Mouse (Mus musculus) liver, embryonic 15.5 days (tissue): Measurements from ENCODE around the gene Atp10b. TPM values are rescaled to one million over a fixed set of nuclear protein-coding genes. Genes with fewer than 3 reads are reported as not detected.

Source experiments
- ATAC-seq: fragments of 200-750 bp; cut with Nextera tagmentation; 2 replicates; pipeline ENCODE4 v1.8.0; 2017; ENCODE audit warnings: moderate number of reproducible peaks, mild to moderate bottlenecking, moderate library complexity; ENCODE audit not compliant: insufficient read depth
- H3K27ac ChIP-seq: fragments of 300-500 bp; sonication (generic); replicated peaks from 2 replicates; pipeline ENCODE4 v1.5.1; 2015; ENCODE audit warnings: mild to moderate bottlenecking, inconsistent platforms
- H3K27me3 ChIP-seq: fragments of 300-500 bp; sonication (generic); 2 replicates; pipeline ENCODE4 v1.6.1; 2015; ENCODE audit warnings: mild to moderate bottlenecking, inconsistent platforms
- H3K36me3 ChIP-seq: fragments of 300-500 bp; sonication (generic); replicated peaks from 2 replicates; pipeline ENCODE4 v1.6.1; 2015; ENCODE audit warnings: moderate library complexity, mild to moderate bottlenecking, inconsistent platforms
- H3K4me1 ChIP-seq: fragments of 300-500 bp; sonication (generic); replicated peaks from 2 replicates; pipeline ENCODE4 v1.6.1; 2015; ENCODE audit warnings: inconsistent platforms
- H3K4me2 ChIP-seq: fragments of 300-500 bp; sonication (generic); 2 replicates; pipeline ENCODE4 v1.6.1; 2015; ENCODE audit warnings: moderate library complexity, mild to moderate bottlenecking, inconsistent platforms
- H3K4me3 ChIP-seq: fragments of 300-500 bp; sonication (generic); replicated peaks from 2 replicates; pipeline ENCODE4 v1.5.1; 2015; ENCODE audit warnings: mild to moderate bottlenecking, inconsistent platforms
- H3K9ac ChIP-seq: fragments of 300-500 bp; sonication (generic); 2 replicates; pipeline ENCODE4 v1.6.1; 2015; ENCODE audit warnings: moderate library complexity, mild to moderate bottlenecking, inconsistent platforms
- H3K9me3 ChIP-seq: fragments of 300-500 bp; sonication (generic); replicated peaks from 2 replicates; pipeline ENCODE4 v1.6.1; 2016; ENCODE audit warnings: inconsistent platforms
- WGBS: fragments of 180-500 bp; shearing (Covaris S2); methylation state at CpG from one replicate; pipeline ENCODE4 v1.1.7; 2015; ENCODE audit warnings: mixed read lengths; ENCODE audit not compliant: insufficient replicate concordance; 5-methylcytosine and 5-hydroxymethylcytosine counted together
- polyA plus RNA-seq: library from polyadenylated mRNA; unstranded; fragments of >200 nt; fragmentation: Nextera tagmentation; extraction: Ambion mirVana; gene quantifications from 2 replicates; pipeline ENCODE4 v1.2.1, GENCODE M21; 2015

Gene Atp10b
- polyA plus RNA-seq, 1 experiment from 2014 or later, result 0.02 TPM

DNA sequence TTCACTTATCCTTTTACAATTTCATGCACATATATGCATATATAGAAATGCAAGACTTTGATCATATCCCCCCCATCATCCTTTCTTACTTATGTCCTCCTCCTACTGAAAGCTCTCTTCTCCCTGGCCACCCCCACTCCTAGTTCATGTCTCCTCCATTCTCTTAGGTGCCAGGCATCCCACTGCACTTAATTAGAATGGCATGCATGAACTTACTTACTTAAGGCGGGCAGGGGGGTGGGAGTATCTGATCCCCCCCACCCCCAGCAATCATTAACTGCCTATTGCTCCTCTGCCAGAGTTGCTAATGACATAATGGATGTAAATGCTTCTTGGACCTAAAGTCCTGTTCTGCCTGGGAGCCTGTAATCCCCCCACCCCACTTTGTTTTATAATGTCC lies 9.1 kb downstream of the Atp10b start:
- Histone ChIP-seq H3K9me3 (no peaks in the 10 kb centered on the region), H3K4me2 (no peak overlapping the region), H3K9ac (no peak overlapping the region), H3K27me3 (no peaks in the 10 kb centered on the region), H3K4me3 (no peak overlapping the region), H3K27ac (no peak overlapping the region), H3K4me1 (no peaks in the 10 kb centered on the region), H3K36me3 (no peaks in the 10 kb centered on the region)
- ATAC-seq, result no peak
- 58% methylated on average over 1 of the region's 1 CpGs for WGBS

- Histone ChIP-seq H3K4me2 (no peak overlapping the region), H3K9ac (no peak overlapping the region), H3K27me3 (no peaks in the 10 kb centered on the region), H3K4me3 (no peak overlapping the region), H3K27ac (no peak overlapping the region), H3K36me3 (no peaks in the 10 kb centered on the region), H3K9me3 (no peaks in the 10 kb centered on the region), H3K4me1 (no peaks in the 10 kb centered on the region)
- 59% methylated on average over 9 of the region's 9 CpGs for WGBS
- no peak for ATAC-seq
These were observed 10.7 kb downstream of the Atp10b start for GRCm38 (mm10) chr11:43160188-43160942.

GRCm38 (mm10) chr11:43170601-43171000 lies 20.9 kb downstream of the Atp10b start:
- no peak for ATAC-seq
- no peak overlapping the region for H3K4me2 ChIP-seq

GRCm38 (mm10) chr11:43174359-43175116 lies 24.9 kb downstream of the Atp10b start:
- no peak overlapping the region for H3K4me3 ChIP-seq
- no peak overlapping the region for H3K4me2 ChIP-seq
- no peak for ATAC-seq
- WGBS, result 15% methylated on average over 6 of the region's 6 CpGs
- no peaks in the 10 kb centered on the region for H3K36me3 ChIP-seq
- no peaks in the 10 kb centered on the region for H3K27me3 ChIP-seq
- H3K27ac ChIP-seq, result no peak overlapping the region
- H3K4me1 ChIP-seq, result no peaks in the 10 kb centered on the region
- no peak overlapping the region for H3K9ac ChIP-seq
- H3K9me3 ChIP-seq, result no peaks in the 10 kb centered on the region

More at GRCm38 (mm10) chr11:43170601-43171000, 20.9 kb downstream of the Atp10b start:
- Histone ChIP-seq H3K9me3 (no peaks in the 10 kb centered on the region), H3K4me3 (no peak overlapping the region), H3K27ac (no peak overlapping the region), H3K27me3 (no peaks in the 10 kb centered on the region), H3K4me1 (no peaks in the 10 kb centered on the region), H3K9ac (no peak overlapping the region), H3K36me3 (no peaks in the 10 kb centered on the region)
- WGBS, result 37% methylated on average over 2 of the region's 2 CpGs

DNA sequence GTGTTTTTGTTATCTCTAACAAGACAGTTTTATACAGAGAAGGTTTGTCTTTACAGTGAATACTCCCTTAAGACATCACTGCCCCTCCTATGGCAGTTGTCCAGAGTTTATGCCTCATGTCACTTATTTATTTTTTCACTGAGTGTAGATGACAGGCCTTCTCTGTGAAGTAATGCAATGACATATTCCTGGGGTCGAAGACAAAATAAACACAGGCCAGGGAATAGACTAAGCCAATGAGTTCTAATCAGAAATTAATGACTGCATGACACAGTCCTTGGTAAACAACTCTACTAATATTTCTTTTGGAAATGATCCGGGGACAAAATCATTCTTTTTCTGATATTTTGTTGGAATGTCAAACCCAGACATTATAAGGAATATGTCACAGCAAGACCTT lies 32.7 kb downstream of the Atp10b start:
- 47% methylated on average over 2 of the region's 2 CpGs for WGBS
- Histone ChIP-seq H3K9ac (no peak overlapping the region), H3K4me1 (no peaks in the 10 kb centered on the region), H3K27me3 (no peaks in the 10 kb centered on the region), H3K36me3 (no peaks in the 10 kb centered on the region), H3K9me3 (no peaks in the 10 kb centered on the region), H3K4me3 (no peak overlapping the region), H3K27ac (no peak overlapping the region), H3K4me2 (no peak overlapping the region)
- ATAC-seq, result no peak

DNA sequence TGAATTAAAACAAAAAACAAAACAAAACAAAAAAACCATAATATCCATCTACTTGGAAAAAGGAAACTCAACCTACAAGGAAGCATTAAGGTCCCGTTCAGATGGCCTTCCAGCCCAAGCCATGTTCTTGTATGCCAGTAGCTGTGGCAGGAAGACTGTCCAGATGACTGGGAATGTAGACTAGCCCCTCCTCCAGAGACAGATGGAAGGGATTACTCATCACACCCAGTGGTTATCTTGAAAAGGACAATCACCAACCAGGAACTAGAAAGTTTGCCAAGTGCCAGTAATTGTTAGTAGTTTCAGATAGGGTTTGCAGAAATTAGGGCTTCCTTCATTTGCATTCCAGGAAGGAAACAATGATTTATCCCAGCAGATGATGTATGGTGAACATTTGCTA lies 33.1 kb downstream of the Atp10b start:
- no peak for ATAC-seq
- H3K4me2 ChIP-seq, result no peak overlapping the region
- WGBS, result 33% methylated on average over 1 of the region's 1 CpGs
- H3K9me3 ChIP-seq, result no peaks in the 10 kb centered on the region
- no peaks in the 10 kb centered on the region for H3K36me3 ChIP-seq
- no peak overlapping the region for H3K4me3 ChIP-seq
- H3K27ac ChIP-seq, result no peak overlapping the region
- no peaks in the 10 kb centered on the region for H3K4me1 ChIP-seq
- no peak overlapping the region for H3K9ac ChIP-seq
- H3K27me3 ChIP-seq, result no peaks in the 10 kb centered on the region

DNA sequence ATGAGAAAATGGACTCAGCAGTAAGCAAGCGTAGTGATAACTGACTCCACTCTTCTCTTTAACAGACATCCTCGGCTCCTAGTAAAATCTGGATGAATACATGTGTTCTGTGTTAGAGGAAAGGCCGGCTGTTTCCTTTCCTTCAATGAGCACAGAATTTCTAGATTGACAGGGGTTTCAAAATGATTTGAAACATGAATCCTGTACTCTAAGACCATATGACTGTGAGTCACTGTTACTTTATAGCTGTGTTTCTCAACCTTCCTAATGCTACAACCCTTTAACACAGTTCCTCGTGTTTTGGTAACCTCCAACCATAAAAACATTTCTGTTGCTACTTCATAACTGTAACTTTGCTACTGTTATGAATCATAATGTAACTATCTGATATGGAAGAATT lies 33.8 kb downstream of the Atp10b start:
- no peaks in the 10 kb centered on the region for H3K36me3 ChIP-seq
- no peak overlapping the region for H3K9ac ChIP-seq
- H3K4me1 ChIP-seq, result no peaks in the 10 kb centered on the region
- no peak for ATAC-seq
- no peak overlapping the region for H3K4me2 ChIP-seq
- no peaks in the 10 kb centered on the region for H3K27me3 ChIP-seq
- WGBS, result 56% methylated on average over 4 of the region's 4 CpGs
- H3K4me3 ChIP-seq, result no peak overlapping the region
- no peak overlapping the region for H3K27ac ChIP-seq
- no peaks in the 10 kb centered on the region for H3K9me3 ChIP-seq

- Histone ChIP-seq H3K27ac (no peak overlapping the region), H3K4me1 (no peaks in the 10 kb centered on the region), H3K27me3 (no peaks in the 10 kb centered on the region), H3K4me3 (no peak overlapping the region), H3K9ac (no peak overlapping the region), H3K36me3 (no peaks in the 10 kb centered on the region), H3K9me3 (no peaks in the 10 kb centered on the region), H3K4me2 (no peak overlapping the region)
- WGBS, result 57% methylated on average over 6 of the region's 6 CpGs
- no peak for ATAC-seq
These were observed 36.6 kb downstream of the Atp10b start for GRCm38 (mm10) chr11:43186291-43186690.

- H3K9me3 ChIP-seq, result no peaks in the 10 kb centered on the region
- WGBS, result 64% methylated on average over 3 of the region's 3 CpGs
These were observed 40.3 kb downstream of the Atp10b start for GRCm38 (mm10) chr11:43189817-43190593.

GRCm38 (mm10) chr11:43198811-43199210 lies 49.1 kb downstream of the Atp10b start:
- H3K36me3 ChIP-seq, result no peaks in the 10 kb centered on the region
- H3K9ac ChIP-seq, result no peak overlapping the region
- no peak overlapping the region for H3K27ac ChIP-seq
- no peaks in the 10 kb centered on the region for H3K27me3 ChIP-seq
- no peaks in the 10 kb centered on the region for H3K4me1 ChIP-seq
- H3K4me3 ChIP-seq, result no peak overlapping the region
- no peak overlapping the region for H3K4me2 ChIP-seq
- no peaks in the 10 kb centered on the region for H3K9me3 ChIP-seq
- no peak for ATAC-seq
- 46% methylated on average over 2 of the region's 2 CpGs for whole genome bisulfite sequencing

More at GRCm38 (mm10) chr11:43189817-43190593, 40.3 kb downstream of the Atp10b start:
- Histone ChIP-seq H3K4me3 (no peak overlapping the region), H3K27me3 (no peaks in the 10 kb centered on the region), H3K9ac (no peak overlapping the region), H3K36me3 (no peaks in the 10 kb centered on the region), H3K4me2 (no peak overlapping the region), H3K4me1 (no peaks in the 10 kb centered on the region), H3K27ac (no peak overlapping the region)
- ATAC-seq, result no peak

DNA sequence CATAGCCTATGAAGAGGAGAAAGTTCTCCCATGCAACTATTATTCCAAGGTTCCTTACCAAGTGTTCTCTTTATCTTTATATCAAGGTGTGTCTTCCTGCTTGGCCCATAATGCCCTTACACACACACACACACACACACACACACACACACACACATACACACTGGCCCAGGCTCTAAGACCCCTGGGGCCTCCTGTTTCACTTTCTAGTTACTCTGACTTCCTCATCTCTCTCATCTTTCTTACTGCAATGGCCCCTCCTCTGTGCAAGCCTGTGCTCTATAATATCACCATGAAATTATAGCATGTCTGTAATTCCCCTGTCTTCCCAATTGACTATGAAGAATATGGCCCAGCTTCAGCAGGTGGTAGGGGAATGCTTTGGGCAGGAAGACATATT lies 49.7 kb downstream of the Atp10b start:
- H3K9me3 ChIP-seq, result no peaks in the 10 kb centered on the region
- H3K4me2 ChIP-seq, result no peak overlapping the region
- no peaks in the 10 kb centered on the region for H3K4me1 ChIP-seq
- H3K9ac ChIP-seq, result no peak overlapping the region
- no peaks in the 10 kb centered on the region for H3K27me3 ChIP-seq
- no peak for ATAC-seq
- no peak overlapping the region for H3K27ac ChIP-seq
- no peak overlapping the region for H3K4me3 ChIP-seq
- no peaks in the 10 kb centered on the region for H3K36me3 ChIP-seq
